Mouse (Mus musculus) mouse trophoblast stem cell (cell line): ENCODE data around the gene Unc79.

ENCODE experiments used
- in situ Hi-C, 2 experiments: fragments of 300-500 bp; cut with MseI, MboI; formaldehyde crosslinking; loops; 2 replicates in 1 of 2; 3 replicates in 1 of 2; pipeline ENCODE4 v1.15.1; 2025

The Unc79 gene

GRCm38 (mm10) chr12:103123861-103124260 is 175.2 kb downstream of the Unc79 start:
- in situ Hi-C loops, result no loop called here

GRCm38 (mm10) chr12:103128914-103129313 is 180.3 kb downstream of the Unc79 start:
- in situ Hi-C loops, result no loop called here

GRCm38 (mm10) chr12:103129395-103130248 is 181.0 kb downstream of the Unc79 start:
- in situ Hi-C loops, result no loop called here

GRCm38 (mm10) chr12:103131419-103131818 is 182.8 kb downstream of the Unc79 start:
- in situ Hi-C loops, result no loop called here

- in situ Hi-C loops, result loop anchor here (5.0 kb wide), 1 partner anchor 160 kb away; no protein-coding TSS in a partner anchor
Measured at GRCm38 (mm10) chr12:103142550-103143010, 193.9 kb downstream of the Unc79 start.

GRCm38 (mm10) chr12:103143798-103144565 is 195.3 kb downstream of the Unc79 start:
- in situ Hi-C loops, result loop anchor here (5.0 kb wide), 1 partner anchor 158 kb away; no protein-coding TSS in a partner anchor

- in situ Hi-C loops, result no loop called here
Measured at GRCm38 (mm10) chr12:103150247-103150646, 201.6 kb downstream of the Unc79 start.

GRCm38 (mm10) chr12:103154927-103155326 is 206.3 kb downstream of the Unc79 start:
- in situ Hi-C loops, result no loop called here

- in situ Hi-C loops, result no loop called here
Measured at GRCm38 (mm10) chr12:103155406-103155805, 206.7 kb downstream of the Unc79 start.

GRCm38 (mm10) chr12:103157129-103157910 is 208.7 kb downstream of the Unc79 start:
- in situ Hi-C loops, result no loop called here

- in situ Hi-C loops, result no loop called here
Measured at GRCm38 (mm10) chr12:103159016-103159415, 210.4 kb downstream of the Unc79 start.

- in situ Hi-C loops, result no loop called here
Measured at GRCm38 (mm10) chr12:103160721-103161120, 212.1 kb downstream of the Unc79 start.

- in situ Hi-C loops, result no loop called here
Measured at GRCm38 (mm10) chr12:103163596-103163995, 214.9 kb downstream of the Unc79 start.

- in situ Hi-C loops, result no loop called here
Measured at GRCm38 (mm10) chr12:103164101-103165030, 215.7 kb downstream of the Unc79 start.

- in situ Hi-C loops, result no loop called here
Measured at GRCm38 (mm10) chr12:103168892-103169291, 220.2 kb downstream of the Unc79 start.

- in situ Hi-C loops, result no loop called here
Measured at GRCm38 (mm10) chr12:103183057-103183456, 234.4 kb downstream of the Unc79 start.

- in situ Hi-C loops, result no loop called here
Measured at GRCm38 (mm10) chr12:103187020-103187419, 238.4 kb downstream of the Unc79 start.

- in situ Hi-C loops, result no loop called here
Measured at GRCm38 (mm10) chr12:103188223-103188622, 239.6 kb downstream of the Unc79 start.

- in situ Hi-C loops, result no loop called here
Measured at GRCm38 (mm10) chr12:103189771-103190170, 241.1 kb downstream of the Unc79 start.

GRCm38 (mm10) chr12:103192996-103193395 is 244.3 kb downstream of the Unc79 start:
- in situ Hi-C loops, result no loop called here
